Mouse (Mus musculus) cerebellum, adult 18-20 months (tissue): Measurements from ENCODE around the gene Dhrs7.
A peak's percentile ranks its signal among the peaks of the same experiment; 100 is the strongest.

Experiments
- DNase-seq, 2 experiments: peaks; one replicate each; pipeline ENCODE4 v3.0.0; 2021

Gene Dhrs7

DNA sequence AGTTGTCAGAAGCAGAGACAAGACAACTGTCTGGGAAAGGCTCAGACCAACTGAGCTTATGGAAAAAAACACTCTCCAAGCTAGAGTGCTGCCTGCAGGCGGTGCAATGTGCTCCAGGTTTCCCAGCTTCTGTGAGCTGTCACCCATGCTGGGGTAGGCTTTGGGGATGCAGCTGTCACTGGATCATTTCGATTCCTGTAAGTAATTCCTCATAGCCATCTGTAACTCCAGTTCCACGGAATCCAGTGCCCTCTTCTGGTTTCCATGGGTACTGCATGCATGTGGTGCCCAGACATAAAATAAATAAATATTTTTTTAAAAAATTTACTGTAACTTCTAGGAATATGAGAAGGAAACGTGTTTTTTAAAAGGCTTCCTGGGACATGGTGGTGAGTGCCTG lies 10.0 kb downstream of the Dhrs7 start:
- DNase-seq = peak; percentile 75

DNA sequence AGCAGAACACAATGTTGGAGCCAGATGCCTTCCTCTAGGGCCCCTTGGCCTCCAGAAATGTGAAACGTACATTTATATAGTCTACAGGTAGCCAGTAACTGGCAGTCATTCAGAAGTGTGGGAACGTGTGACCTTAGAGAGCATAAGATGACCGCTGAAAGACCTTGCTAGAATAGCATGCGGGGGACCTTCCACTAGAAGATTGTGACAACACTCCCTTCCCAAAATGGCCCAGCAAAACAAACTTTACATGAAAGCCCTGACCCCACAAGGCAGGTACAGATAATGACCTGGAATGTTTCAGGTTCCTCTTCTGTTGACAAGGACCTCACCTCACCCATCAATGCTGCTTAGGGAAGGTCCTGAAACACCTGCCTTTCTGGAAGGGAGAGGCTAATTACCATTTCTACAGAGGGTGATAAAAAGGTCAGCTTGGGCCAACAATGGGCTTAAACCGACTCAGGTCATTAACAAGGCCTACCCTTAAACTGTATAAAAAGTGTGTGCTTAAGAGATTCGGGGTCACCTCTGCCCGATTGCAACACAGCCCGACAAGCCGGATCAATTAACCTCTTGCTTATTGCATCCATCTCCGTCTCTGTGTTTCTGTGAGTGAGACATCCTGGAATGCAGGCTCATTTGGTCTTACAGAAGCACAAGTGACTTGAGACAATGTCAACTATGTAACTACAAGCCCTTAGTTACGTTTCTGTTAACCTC lies 14.9 kb downstream of the Dhrs7 start, which contains the start of gene Gm4756:
Gene Gm4756 (minus strand): TSS at position 51 of the 720 bp plus-strand sequence.
- no peak for DNase-seq

DNA sequence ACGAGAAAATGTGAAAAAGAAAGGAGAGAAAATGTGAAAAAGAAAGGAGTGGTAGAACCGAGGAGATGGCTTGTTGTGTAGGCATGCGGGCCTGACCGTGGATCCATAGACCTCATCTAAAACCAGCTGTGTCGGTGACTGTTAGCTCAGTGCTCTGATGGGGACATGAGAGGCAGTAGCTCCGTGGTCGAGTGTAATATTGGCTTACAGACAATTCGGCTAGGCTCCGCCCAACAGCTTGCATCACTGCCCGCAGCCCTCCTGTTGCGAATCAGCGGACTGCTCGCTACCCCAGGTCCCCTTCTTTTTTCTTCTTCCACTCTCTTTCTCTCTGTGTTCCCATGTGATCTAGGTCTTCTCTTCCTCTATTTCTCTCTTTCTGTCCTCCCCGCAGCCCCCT lies 15.8 kb downstream of the Dhrs7 start:
- DNase-seq = no peak

DNA sequence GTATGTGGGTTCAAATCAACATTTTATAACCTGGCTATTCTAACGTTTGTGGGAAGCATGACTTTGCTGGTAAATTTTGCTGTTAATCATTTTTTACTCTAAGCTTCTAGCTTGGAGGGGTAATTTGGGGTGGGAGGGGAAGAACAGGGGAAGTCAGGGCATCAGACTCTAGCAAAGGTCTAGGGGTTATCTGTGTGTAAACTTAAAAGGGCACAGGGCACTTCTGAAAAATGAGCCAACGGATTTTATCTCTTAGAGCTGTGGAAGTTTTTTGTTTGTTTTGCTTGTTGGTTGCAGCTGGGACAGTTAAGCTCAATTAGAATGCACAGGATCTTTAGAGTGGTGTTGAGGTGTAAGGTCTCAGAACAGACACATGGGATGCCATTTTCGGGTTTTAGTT lies 26.7 kb downstream of the Dhrs7 start:
- DNase-seq = no peak

DNA sequence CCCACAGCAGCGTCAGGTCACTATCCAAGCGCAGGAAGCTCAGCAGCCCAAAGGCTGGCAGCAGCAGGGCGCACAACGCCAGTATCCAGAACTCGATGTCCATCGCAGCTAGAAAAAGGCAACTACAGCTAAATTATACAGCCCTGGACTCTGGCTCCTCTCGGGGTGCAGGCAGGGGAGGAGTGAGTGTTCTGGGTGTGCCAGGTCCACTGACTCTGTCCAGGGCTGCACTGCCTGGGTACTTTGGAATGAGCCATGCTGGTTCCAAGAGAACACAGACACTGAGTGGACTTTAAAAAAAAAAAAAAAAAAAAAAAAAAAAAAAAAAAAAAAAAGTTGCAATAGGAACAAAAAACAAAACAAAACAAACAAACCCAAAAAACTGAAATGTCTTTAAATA lies 36.0 kb downstream of the Dhrs7 start:
- no peak for DNase-seq

DNA sequence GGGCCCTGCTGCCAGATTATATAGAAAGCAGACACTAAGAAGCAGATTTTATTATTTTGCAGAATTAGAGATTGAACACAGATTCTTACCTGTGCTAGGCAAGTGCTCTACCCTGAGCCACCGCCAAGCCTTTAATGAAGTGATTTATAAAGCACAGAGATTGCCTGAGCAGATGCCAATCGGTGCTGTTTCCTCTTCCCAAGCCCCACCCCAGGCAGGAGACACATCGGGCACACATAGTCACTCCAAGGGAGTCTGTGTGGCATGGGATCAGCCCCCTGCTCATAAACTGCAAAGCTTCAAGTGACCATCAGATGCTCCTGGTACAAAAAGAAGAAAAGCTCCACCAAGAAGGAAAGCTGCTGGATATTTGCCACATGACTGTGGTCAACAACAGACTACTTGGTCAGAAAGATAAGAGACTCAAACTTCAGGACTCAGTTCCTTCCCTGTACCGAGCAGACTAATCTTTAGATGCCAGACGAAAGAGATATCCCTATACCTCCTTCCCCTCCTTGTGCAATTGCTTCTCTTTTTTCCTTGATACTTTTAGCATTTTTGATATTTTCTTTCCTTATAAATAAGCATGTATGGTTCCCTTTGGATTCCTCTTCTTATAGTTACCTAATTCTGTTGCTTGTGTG lies 41.7 kb downstream of the Dhrs7 start:
- no peak for DNase-seq

DNA sequence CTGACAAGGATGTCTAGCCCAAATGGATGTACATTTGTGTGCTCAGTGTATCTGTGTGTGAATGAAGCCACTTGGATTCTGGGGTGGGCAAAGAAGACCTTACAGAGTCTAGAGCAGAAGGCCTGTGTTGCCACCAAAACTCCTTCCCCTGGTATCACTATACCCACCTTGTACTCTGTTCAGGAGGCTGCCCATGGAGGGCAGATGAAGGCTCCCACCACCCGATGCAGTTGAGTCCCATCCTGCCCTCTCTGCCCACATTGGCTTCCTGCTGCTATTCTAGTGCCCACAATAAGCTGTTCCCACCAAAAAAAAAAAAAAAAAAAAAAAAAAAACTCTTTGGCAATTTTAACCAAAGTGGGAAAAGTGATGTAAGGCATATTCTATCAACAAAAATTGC lies 43.3 kb downstream of the Dhrs7 start:
- DNase-seq = no peak

DNA sequence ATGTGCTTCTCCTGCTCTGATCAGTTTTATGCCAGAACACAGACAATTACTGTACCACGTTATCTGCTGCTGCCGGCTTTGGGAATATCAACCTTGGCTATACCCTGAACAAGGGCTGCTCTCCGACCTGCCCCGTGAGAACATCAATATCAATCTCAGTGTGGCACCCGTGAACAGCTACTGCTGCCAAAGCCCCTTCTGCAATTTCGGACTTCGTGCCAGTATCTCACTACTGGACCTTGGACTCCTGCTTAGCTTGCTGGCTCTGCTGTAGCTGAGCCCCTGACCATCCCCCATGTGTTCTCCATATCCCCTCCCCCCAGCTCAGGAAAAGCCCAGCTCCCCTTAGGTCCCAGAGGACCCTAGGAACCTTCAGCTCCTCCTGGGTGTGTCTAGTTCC lies 43.9 kb downstream of the Dhrs7 start:
- DNase-seq = no peak

DNA sequence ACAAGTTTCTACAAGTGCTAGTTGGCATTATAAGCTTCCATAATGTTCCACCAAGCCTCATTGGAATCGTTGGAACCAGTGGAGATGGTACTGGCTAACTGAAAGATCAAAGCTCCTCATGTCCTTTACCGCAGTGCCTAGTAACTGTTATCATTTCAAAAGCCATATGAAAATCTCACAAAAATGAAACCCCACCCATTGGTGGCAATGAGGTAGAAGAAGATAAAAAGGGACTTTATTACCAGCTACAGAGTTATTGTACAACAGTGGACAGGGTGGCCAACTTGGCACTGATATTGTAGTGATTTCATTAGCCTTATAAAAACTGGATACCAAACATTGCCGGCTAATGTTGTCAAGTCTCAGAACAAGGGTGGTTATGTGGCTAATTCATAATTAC lies 52.7 kb downstream of the Dhrs7 start:
- no peak for DNase-seq
